Mouse (Mus musculus): ENCODE results near the gene Sema5b. TPM values are rescaled to one million over a fixed set of nuclear protein-coding genes. Genes with fewer than 3 reads are reported as not detected.

Gene Sema5b
- 0.26 TPM for polyA plus RNA-seq (2014; fragmentation: Illumina TruSeq; extraction: RNeasy Lipid Tissue Mini Kit (QIAGEN cat#74804); ENCODE audit: low read depth, low replicate concordance)

DNA sequence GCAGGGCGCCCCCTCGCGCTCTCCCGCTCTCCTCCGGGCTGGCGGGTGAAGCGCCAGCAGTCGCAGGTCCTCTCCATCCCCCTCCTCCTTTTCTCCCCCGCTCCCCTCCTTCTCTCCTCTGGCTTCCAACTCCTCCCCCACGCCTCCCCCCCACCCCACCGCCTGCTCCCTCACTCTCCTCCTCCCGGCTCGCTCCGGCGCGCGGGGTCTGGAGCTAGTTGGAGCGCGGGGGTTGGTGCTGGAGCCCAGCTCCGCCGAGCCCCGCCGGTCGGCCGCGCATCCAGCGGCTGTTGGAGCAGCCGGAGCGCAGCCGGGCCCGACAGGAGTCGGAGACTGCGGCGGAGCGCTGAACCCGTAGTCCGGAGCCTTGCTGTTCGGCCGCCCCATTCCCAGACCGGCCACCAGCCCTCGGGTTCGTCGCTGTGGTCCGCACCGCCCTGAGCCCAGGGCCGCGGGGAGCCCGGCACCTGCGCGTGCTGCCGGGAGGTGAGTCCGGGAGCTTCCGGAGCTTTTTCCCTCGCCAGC is at the start of gene Sema5b:
Sema5b (plus strand) TSS at position 29 of the 525 bp plus-strand sequence.

Other genes with a start within 250 kb of the Sema5b start
- gene Sec22a, start 177.2 kb upstream of the Sema5b start, polyA plus RNA-seq (2014; fragmentation: Illumina TruSeq; extraction: RNeasy Lipid Tissue Mini Kit (QIAGEN cat#74804); ENCODE audit: low read depth, low replicate concordance): 35.0 TPM
- 10.1 TPM for gene Pdia5, start 50.3 kb upstream of the Sema5b start, polyA plus RNA-seq (2014; fragmentation: Illumina TruSeq; extraction: RNeasy Lipid Tissue Mini Kit (QIAGEN cat#74804); ENCODE audit: low read depth, low replicate concordance)
- 13.3 TPM for gene Dirc2, start 228.2 kb downstream of the Sema5b start, polyA plus RNA-seq (2014; fragmentation: Illumina TruSeq; extraction: RNeasy Lipid Tissue Mini Kit (QIAGEN cat#74804); ENCODE audit: low read depth, low replicate concordance)
- gene Hspbap1, start 229.2 kb downstream of the Sema5b start, polyA plus RNA-seq (2014; fragmentation: Illumina TruSeq; extraction: RNeasy Lipid Tissue Mini Kit (QIAGEN cat#74804); ENCODE audit: low read depth, low replicate concordance): 1.9 TPM